Mouse (Mus musculus) liver, embryonic 14.5 days (tissue): ENCODE measurements around the gene Gm10717. TPM values are rescaled to one million over a fixed set of nuclear protein-coding genes. Genes with fewer than 3 reads are reported as not detected.
"Not testable (repeated sequence)": the region's sequence is repeated elsewhere in the genome, so short reads cannot be mapped to it uniquely, and the experiment has no call there.

Experiments
- ATAC-seq: fragments of 200-750 bp; cut with Nextera tagmentation; 2 replicates; pipeline ENCODE4 v1.8.0; 2017; ENCODE audit warnings: moderate number of reproducible peaks, mild to moderate bottlenecking, moderate library complexity; ENCODE audit not compliant: insufficient read depth
- DNase-seq, 3 experiments: peaks; one replicate each; pipeline ENCODE4 v3.0.0-alpha.2; 2012 to 2013; ENCODE audit warnings: low read depth in 3 of 3, low spot score in 3 of 3
- H3K27ac ChIP-seq: fragments of 300-500 bp; sonication (generic); 2 replicates; pipeline ENCODE4 v1.5.1; 2014; ENCODE audit warnings: moderate library complexity, mild to moderate bottlenecking, control low read depth, inconsistent platforms
- H3K27me3 ChIP-seq: fragments of 300-500 bp; sonication (generic); 2 replicates; pipeline ENCODE4 v1.6.1; 2014; ENCODE audit warnings: mild to moderate bottlenecking, low read length, moderate library complexity; ENCODE audit not compliant: control insufficient read depth, insufficient read depth
- H3K36me3 ChIP-seq: fragments of 300-500 bp; sonication (generic); replicated peaks from 2 replicates; pipeline ENCODE4 v1.6.1; 2014; ENCODE audit warnings: low read depth; ENCODE audit not compliant: control insufficient read depth, insufficient read depth
- H3K4me1 ChIP-seq, 2 experiments: fragments of 200-500 bp in 1 of 2; fragments of 300-500 bp in 1 of 2; sonication (generic) in 1 of 2; replicated peaks; 2 replicates each; pipeline ENCODE4 v1.6.1; 2012 to 2014; ENCODE audit warnings: antibody characterized with exemption in 1 of 2, inconsistent platforms in 1 of 2, low read length in 1 of 2; ENCODE audit not compliant: control insufficient read depth in 2 of 2, insufficient read depth in 2 of 2
- H3K4me2 ChIP-seq: fragments of 300-500 bp; sonication (generic); 2 replicates; pipeline ENCODE4 v1.6.1; 2014; ENCODE audit warnings: low read depth, mild to moderate bottlenecking, control low read depth, moderate library complexity
- H3K4me3 ChIP-seq, 2 experiments: fragments of 200-500 bp in 1 of 2; fragments of 300-500 bp in 1 of 2; sonication (generic) in 1 of 2; 2 replicates each; pipeline ENCODE4 v1.5.1; 2012 to 2014; ENCODE audit warnings: low read depth in 2 of 2, low read length in 2 of 2, mild to moderate bottlenecking in 2 of 2, control low read depth in 1 of 2, inconsistent platforms in 1 of 2, moderate library complexity in 1 of 2; ENCODE audit not compliant: insufficient read depth in 1 of 2
- H3K9ac ChIP-seq: fragments of 300-500 bp; sonication (generic); replicated peaks from 2 replicates; pipeline ENCODE4 v1.6.1; 2014; ENCODE audit warnings: mild to moderate bottlenecking, control low read depth, moderate library complexity
- H3K9me3 ChIP-seq: fragments of 300-500 bp; sonication (generic); 2 replicates; pipeline ENCODE4 v1.6.1; 2016; ENCODE audit warnings: low read length, mixed read lengths; ENCODE audit not compliant: control insufficient read depth
- WGBS: fragments of 180-500 bp; shearing (Covaris S2); extraction: QIAGEN DNeasy Blood & Tissue Kit; methylation state at CpG from one replicate; pipeline ENCODE4 v1.1.7; 2014; ENCODE audit not compliant: insufficient replicate concordance; 5-methylcytosine and 5-hydroxymethylcytosine counted together
- polyA plus RNA-seq, 2 experiments: library from polyadenylated mRNA; depleted of rRNA in 1 of 2; stranded (reverse) in 1 of 2; unstranded in 1 of 2; fragments of >200 nt; fragmentation: Nextera tagmentation in 1 of 2; extraction: Ambion mirVana in 1 of 2; gene quantifications; 2 replicates each; pipeline versions ENCODE4 v1.2.1 to v1.2.3; 2012 to 2014

The Gm10717 gene
- polyA plus RNA-seq, 2 experiments = not detected

- not testable (repeated sequence) for H3K27me3 ChIP-seq, H3K4me2 ChIP-seq, H3K27ac ChIP-seq, H3K9me3 ChIP-seq, H3K4me1 ChIP-seq, H3K4me3 ChIP-seq, H3K36me3 ChIP-seq, H3K9ac ChIP-seq
- DNase-seq (peak in 2 of 3 experiments; percentile 17 to 28), ATAC-seq (0 out of 2 replicates have a peak, but pooled peaks have one; percentile 32)
- WGBS = 63% methylated on average over 7 of the region's 9 CpGs
These were observed 17.9 kb upstream of the Gm10717 start for GRCm38 (mm10) chr9:3007272-3007671.

- ATAC-seq, H3K36me3 ChIP-seq, H3K27me3 ChIP-seq, H3K9ac ChIP-seq, H3K9me3 ChIP-seq, H3K27ac ChIP-seq, H3K4me3 ChIP-seq, H3K4me1 ChIP-seq, DNase-seq, H3K4me2 ChIP-seq: not testable (repeated sequence)
- WGBS = no CpG with 5 or more reads among the region's 5 CpGs
These were observed 15.9 kb upstream of the Gm10717 start for GRCm38 (mm10) chr9:3009331-3009730.

- ATAC-seq, H3K27ac ChIP-seq, H3K9ac ChIP-seq, H3K9me3 ChIP-seq, H3K36me3 ChIP-seq, H3K4me3 ChIP-seq, H3K4me1 ChIP-seq, DNase-seq, H3K4me2 ChIP-seq, H3K27me3 ChIP-seq: not testable (repeated sequence)
- 65% methylated on average over 2 of the region's 7 CpGs for WGBS
These were observed 13.1 kb upstream of the Gm10717 start for GRCm38 (mm10) chr9:3012054-3012621.

GRCm38 (mm10) chr9:3012733-3013279 is 12.4 kb upstream of the Gm10717 start, which contains the start of gene Gm10721:
Gene Gm10721, plus strand, starts transcription at chr9:3013140.
- H3K27me3 ChIP-seq, H3K9me3 ChIP-seq, H3K4me3 ChIP-seq, DNase-seq, H3K27ac ChIP-seq, H3K4me1 ChIP-seq, H3K4me2 ChIP-seq, H3K36me3 ChIP-seq, H3K9ac ChIP-seq: not testable (repeated sequence)
- WGBS = no CpG with 5 or more reads among the region's 11 CpGs
- ATAC-seq = peak; percentile 39

- not testable (repeated sequence) for H3K4me2 ChIP-seq, H3K4me3 ChIP-seq, H3K27ac ChIP-seq, H3K4me1 ChIP-seq, ATAC-seq, H3K9ac ChIP-seq, H3K27me3 ChIP-seq, H3K36me3 ChIP-seq, DNase-seq, H3K9me3 ChIP-seq
- whole genome bisulfite sequencing = 38% methylated on average over 4 of the region's 9 CpGs
These were observed 9.9 kb upstream of the Gm10717 start, which contains the start of gene Gm10720 for GRCm38 (mm10) chr9:3015354-3015753. Gene Gm10720, plus strand, starts transcription at chr9:3015654.

- 47% methylated on average over 4 of the region's 6 CpGs for WGBS
These were observed 9.3 kb upstream of the Gm10717 start for GRCm38 (mm10) chr9:3015896-3016295.

GRCm38 (mm10) chr9:3017108-3017507 is 8.1 kb upstream of the Gm10717 start, which contains the start of gene Gm10719:
Gene Gm10719, plus strand, starts transcription at chr9:3017408.
- H3K9me3 ChIP-seq, DNase-seq, H3K27me3 ChIP-seq, H3K4me2 ChIP-seq, H3K9ac ChIP-seq, H3K4me1 ChIP-seq, H3K4me3 ChIP-seq, ATAC-seq, H3K27ac ChIP-seq, H3K36me3 ChIP-seq: not testable (repeated sequence)
- no CpG with 5 or more reads among the region's 9 CpGs for WGBS

More at GRCm38 (mm10) chr9:3015896-3016295, 9.3 kb upstream of the Gm10717 start:
- H3K9me3 ChIP-seq, H3K9ac ChIP-seq, H3K27ac ChIP-seq, DNase-seq, H3K4me1 ChIP-seq, H3K36me3 ChIP-seq, H3K4me2 ChIP-seq, ATAC-seq, H3K27me3 ChIP-seq, H3K4me3 ChIP-seq: not testable (repeated sequence)

- not testable (repeated sequence) for H3K4me1 ChIP-seq, H3K4me2 ChIP-seq, H3K4me3 ChIP-seq, ATAC-seq, H3K36me3 ChIP-seq, DNase-seq, H3K9me3 ChIP-seq, H3K27ac ChIP-seq, H3K9ac ChIP-seq, H3K27me3 ChIP-seq
- 57% methylated on average over 9 of the region's 9 CpGs for WGBS
These were observed 6.3 kb upstream of the Gm10717 start for GRCm38 (mm10) chr9:3018944-3019343.
